Comparison of ENCODE assay signal across 20 mouse cellular contexts in the genomic region with DNA sequence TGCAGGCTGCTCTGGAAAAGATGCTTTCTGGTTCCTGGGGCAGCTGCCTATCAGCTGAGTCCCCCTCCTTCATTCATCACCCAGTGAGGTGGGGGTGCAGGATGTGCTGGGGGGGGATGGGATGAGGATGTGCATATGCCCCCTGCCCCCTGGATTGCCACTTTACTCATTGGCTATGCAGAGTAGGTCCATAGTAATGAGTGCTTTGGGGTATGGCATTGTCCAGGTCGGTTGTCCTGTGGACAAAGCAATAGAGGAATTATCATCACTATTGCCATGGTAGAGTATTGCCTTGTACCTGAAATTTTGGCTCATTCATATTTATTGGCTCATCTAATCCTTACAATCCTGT.
DNase-seq lines count a peak whose midpoint lies in the region; ATAC-seq lines count a peak whose summit lies in the region.
"Had no signal": no experiment of that assay in that cellular context is flagged by ENCODE, and none has a peak within 500 bp of the region (broad histone marks: within the 10 kb centered on the region; RNA-seq: fewer than 3 reads in every experiment).

No protein-coding gene starts in this region.

- H3K4me2 ChIP-seq in liver, embryonic 11.5 days = no peak overlapping the region
- H3K4me2 ChIP-seq in forebrain, embryonic 14.5 days (ENCODE audit: low read length) = no peak overlapping the region; the same call in 1 of the 2 replicates
- H3K4me2 ChIP-seq in hindbrain, embryonic 15.5 days = peak overlapping the region; percentile 13; the same call in 1 of the 2 replicates
- H3K4me2 ChIP-seq in midbrain, embryonic 16.5 days (ENCODE audit: low read length) = no peak overlapping the region
- H3K4me2 ChIP-seq: intestine, embryonic 15.5 days had no signal

- H3K4me3 ChIP-seq in liver, embryonic 11.5 days (ENCODE audit: low read depth, low read length) = no peak overlapping the region
- H3K4me3 ChIP-seq in forebrain, embryonic 14.5 days (ENCODE audit: low read depth, low read length) = no peak overlapping the region
- H3K4me3 ChIP-seq in hindbrain, embryonic 15.5 days = no peak overlapping the region
- no peak overlapping the region for H3K4me3 ChIP-seq in midbrain, embryonic 16.5 days (ENCODE audit: low read depth, low read length)
- H3K4me3 ChIP-seq: heart, embryonic 10.5 days; intestine, embryonic 15.5 days; myocyte had no signal

- peaks cover 4% of the 10 kb centered on the region; the same call in 1 of the 2 replicates for H3K4me1 ChIP-seq in liver, embryonic 11.5 days (replicated peaks; ENCODE audit: control insufficient read depth, insufficient read depth, low read length)
- peaks cover 26% of the 10 kb centered on the region for H3K4me1 ChIP-seq in forebrain, embryonic 14.5 days (ENCODE audit: control insufficient read depth, insufficient read depth, low read length)
- H3K4me1 ChIP-seq in hindbrain, embryonic 15.5 days (replicated peaks) = peaks cover 16% of the 10 kb centered on the region
- H3K4me1 ChIP-seq in midbrain, embryonic 16.5 days (ENCODE audit: control insufficient read depth, insufficient read depth, low read length) = peaks cover 11% of the 10 kb centered on the region
- H3K4me1 ChIP-seq: intestine, embryonic 15.5 days had no signal

- WGBS in liver, embryonic 11.5 days = 67% methylated on average over 1 of the region's 1 CpGs
- 0% methylated on average over 1 of the region's 1 CpGs for WGBS in forebrain, embryonic 14.5 days
- 13% methylated on average over 1 of the region's 1 CpGs for WGBS in hindbrain, embryonic 15.5 days
- 8% methylated on average over 1 of the region's 1 CpGs for WGBS in midbrain, embryonic 16.5 days

- no peaks in the 10 kb centered on the region for H3K9me3 ChIP-seq in liver, embryonic 11.5 days (ENCODE audit: control insufficient read depth, low read length)
- no peaks in the 10 kb centered on the region for H3K9me3 ChIP-seq in forebrain, embryonic 14.5 days (replicated peaks; ENCODE audit: control insufficient read depth, low read length)
- H3K9me3 ChIP-seq in hindbrain, embryonic 15.5 days = no peaks in the 10 kb centered on the region
- no peaks in the 10 kb centered on the region for H3K9me3 ChIP-seq in midbrain, embryonic 16.5 days (replicated peaks; ENCODE audit: control insufficient read depth, low read length, poor library complexity, severe bottlenecking)
- H3K9me3 ChIP-seq: heart, embryonic 10.5 days; intestine, embryonic 15.5 days had no signal

- H3K27me3 ChIP-seq in liver, embryonic 11.5 days (replicated peaks; ENCODE audit: control insufficient read depth, insufficient read depth, low read length) = no peaks in the 10 kb centered on the region
- no peaks in the 10 kb centered on the region for H3K27me3 ChIP-seq in forebrain, embryonic 14.5 days (replicated peaks; ENCODE audit: control insufficient read depth, insufficient read depth, low read length)
- H3K27me3 ChIP-seq in hindbrain, embryonic 15.5 days = no peaks in the 10 kb centered on the region
- H3K27me3 ChIP-seq in midbrain, embryonic 16.5 days (ENCODE audit: control insufficient read depth, insufficient read depth, low read depth, low read length) = no peaks in the 10 kb centered on the region
- H3K27me3 ChIP-seq: CH12.LX; intestine, embryonic 15.5 days had no signal

- no peaks in the 10 kb centered on the region for H3K36me3 ChIP-seq in liver, embryonic 11.5 days (ENCODE audit: control insufficient read depth, insufficient read depth, low read length)
- no peaks in the 10 kb centered on the region for H3K36me3 ChIP-seq in forebrain, embryonic 14.5 days (ENCODE audit: control insufficient read depth, insufficient read depth, low read length)
- H3K36me3 ChIP-seq in hindbrain, embryonic 15.5 days = no peaks in the 10 kb centered on the region
- no peaks in the 10 kb centered on the region for H3K36me3 ChIP-seq in midbrain, embryonic 16.5 days (ENCODE audit: control insufficient read depth, insufficient read depth, low read length)
- H3K36me3 ChIP-seq: heart, embryonic 10.5 days; intestine, embryonic 15.5 days had no signal

- no peak overlapping the region for H3K9ac ChIP-seq in liver, embryonic 11.5 days (ENCODE audit: low read depth, low read length)
- H3K9ac ChIP-seq in forebrain, embryonic 14.5 days (ENCODE audit: low read length) = no peak overlapping the region
- H3K9ac ChIP-seq in hindbrain, embryonic 15.5 days = no peak overlapping the region
- H3K9ac ChIP-seq in midbrain, embryonic 16.5 days (ENCODE audit: low read depth, low read length) = no peak overlapping the region
- H3K9ac ChIP-seq: intestine, embryonic 15.5 days; liver, embryonic 14.5 days had no signal

- ATAC-seq in liver, embryonic 11.5 days (replicated peaks; ENCODE audit: low FRiP score) = 0 out of 2 replicates have a peak, but pooled peaks have one; percentile 4
- ATAC-seq in forebrain, embryonic 14.5 days = no peak
- ATAC-seq in hindbrain, embryonic 15.5 days (ENCODE audit: low FRiP score, low read depth) = no peak; the same call in 1 of the 2 replicates
- ATAC-seq in midbrain, embryonic 16.5 days = peak; percentile 74
- ATAC-seq: lung, postnatal 0 days had no signal

- DNase-seq in liver, embryonic 11.5 days (ENCODE audit: low spot score) = no peak
- no peak for DNase-seq in liver
- DNase-seq in forebrain, embryonic 14.5 days (ENCODE audit: low spot score) = no peak
- no peak for DNase-seq in right cerebral cortex, adult 2 months (ENCODE audit: low spot score in 2 of 2)
- no peak for DNase-seq in adrenal gland, adult 2 months
- no peak for DNase-seq in layer of hippocampus, postnatal 25 days (ENCODE audit: extremely low spot score in 1 of 2, low spot score in 1 of 2)
- DNase-seq: adrenal gland, postnatal 10 days; cerebellum, adult 11 months; cerebellum, postnatal 25 days; gastrocnemius, postnatal 36 days; heart, postnatal 14 days; right cerebral cortex, adult 18-20 months had no signal

- no peak overlapping the region for H3K27ac ChIP-seq in liver, embryonic 11.5 days (ENCODE audit: low read depth, low read length)
- peak overlapping the region; percentile 91 for H3K27ac ChIP-seq in forebrain, embryonic 14.5 days (ENCODE audit: low read depth, low read length)
- peak overlapping the region; percentile 12; the same call in 1 of the 2 replicates for H3K27ac ChIP-seq in hindbrain, embryonic 15.5 days (replicated peaks)
- H3K27ac ChIP-seq in midbrain, embryonic 16.5 days (ENCODE audit: low read length) = peak overlapping the region; percentile 71; the same call in 1 of the 2 replicates
- H3K27ac ChIP-seq: intestine, embryonic 15.5 days; liver, embryonic 14.5 days had no signal

Comparison
In these comparisons a context has a peak if more than half of its experiments do, and no peak if none do; other contexts are left out.
1. ATAC-seq: peak in liver, embryonic 11.5 days (single experiment) and midbrain, embryonic 16.5 days (single experiment); none in forebrain, embryonic 14.5 days (single experiment) and hindbrain, embryonic 15.5 days (single experiment).